Mouse (Mus musculus): ENCODE results near the gene Rgs12. TPM values are rescaled to one million over a fixed set of nuclear protein-coding genes. Genes with fewer than 3 reads are reported as not detected.

The Rgs12 gene
- polyA plus RNA-seq, 1 experiment from 2014 or later, result 52.7 TPM

DNA sequence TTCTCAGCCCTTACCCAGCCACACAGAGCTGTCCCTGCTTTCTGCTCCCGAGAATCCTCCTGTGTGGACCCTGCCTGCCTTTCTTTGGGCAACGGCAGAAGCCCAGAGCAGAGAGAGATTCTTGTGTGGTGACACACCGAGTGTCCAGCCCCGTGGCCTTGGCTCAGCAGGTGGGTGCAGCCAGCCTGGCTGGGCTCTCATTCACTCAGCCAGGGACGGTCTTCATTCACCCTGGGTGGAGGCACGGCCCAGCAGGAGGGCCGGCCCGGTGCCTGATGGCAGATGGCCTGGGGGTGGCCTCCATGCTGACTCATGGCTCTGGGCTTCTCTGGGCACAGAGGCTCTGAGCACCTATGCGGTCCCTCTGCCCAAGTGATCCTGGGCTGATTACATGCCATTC lies 124.7 kb downstream of the Rgs12 start:
- Histone ChIP-seq H3K36me3 (replicated peaks) (no peaks in the 10 kb centered on the region), H3K27ac (no peak overlapping the region), H3K9me3 (no peaks in the 10 kb centered on the region), H3K9ac (no peak overlapping the region), H3K4me3 (no peak overlapping the region), H3K4me2 (no peak overlapping the region), H3K27me3 (replicated peaks) (peaks cover 7% of the 10 kb centered on the region; the same call in 1 of the 2 replicates), H3K4me1 (no peaks in the 10 kb centered on the region)
- 74% methylated on average over 9 of the region's 9 CpGs for WGBS
- ATAC-seq (replicated peaks), result no peak

DNA sequence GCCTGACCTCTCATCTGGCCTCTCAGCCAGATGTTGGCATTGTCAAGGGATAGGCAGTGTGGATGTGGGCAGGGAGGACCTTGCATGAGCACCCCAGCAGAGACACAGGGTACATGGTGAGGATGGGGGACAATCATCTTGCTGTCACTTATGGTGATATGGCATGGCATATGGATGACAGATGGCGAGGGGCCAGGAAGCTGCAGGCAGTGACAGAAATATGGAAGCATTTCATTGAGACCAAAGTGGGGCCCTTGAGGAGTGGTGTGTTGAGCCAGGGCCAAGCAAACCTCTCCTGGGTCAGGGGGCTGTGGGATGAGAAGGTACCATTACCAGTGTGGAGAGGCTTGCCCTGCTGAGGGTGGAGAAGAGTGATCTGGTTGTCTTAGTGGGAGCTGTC lies 127.1 kb downstream of the Rgs12 start:
- H3K4me1 ChIP-seq, result no peaks in the 10 kb centered on the region
- no peak overlapping the region for H3K4me3 ChIP-seq
- H3K9me3 ChIP-seq, result no peaks in the 10 kb centered on the region
- no peaks in the 10 kb centered on the region for H3K36me3 ChIP-seq (replicated peaks)
- WGBS, result 100% methylated on average over 1 of the region's 1 CpGs
- no peak for ATAC-seq (replicated peaks)
- H3K4me2 ChIP-seq, result no peak overlapping the region
- peaks cover 8% of the 10 kb centered on the region; the same call in 1 of the 2 replicates for H3K27me3 ChIP-seq (replicated peaks)
- H3K27ac ChIP-seq, result no peak overlapping the region
- no peak overlapping the region for H3K9ac ChIP-seq

- no peak overlapping the region for H3K4me3 ChIP-seq
- H3K27me3 ChIP-seq (replicated peaks), result peaks cover 8% of the 10 kb centered on the region; the same call in 1 of the 2 replicates
- no peak for ATAC-seq (replicated peaks)
- H3K4me1 ChIP-seq, result no peaks in the 10 kb centered on the region
- 31% methylated on average over 18 of the region's 18 CpGs for WGBS
- no peak overlapping the region for H3K4me2 ChIP-seq
- H3K9me3 ChIP-seq, result no peaks in the 10 kb centered on the region
- H3K9ac ChIP-seq, result no peak overlapping the region
- H3K36me3 ChIP-seq (replicated peaks), result no peaks in the 10 kb centered on the region
- H3K27ac ChIP-seq, result no peak overlapping the region
Measured at GRCm38 (mm10) chr5:35079101-35079500, 129.9 kb downstream of the Rgs12 start.

GRCm38 (mm10) chr5:35084913-35085312 lies 135.7 kb downstream of the Rgs12 start:
- no peak overlapping the region for H3K9ac ChIP-seq
- H3K4me1 ChIP-seq, result no peaks in the 10 kb centered on the region
- no peaks in the 10 kb centered on the region for H3K36me3 ChIP-seq (replicated peaks)
- no peaks in the 10 kb centered on the region for H3K9me3 ChIP-seq
- H3K27ac ChIP-seq, result no peak overlapping the region
- no peak overlapping the region for H3K4me2 ChIP-seq
- 66% methylated on average over 3 of the region's 3 CpGs for WGBS
- H3K4me3 ChIP-seq, result no peak overlapping the region
- no peak for ATAC-seq (replicated peaks)
- H3K27me3 ChIP-seq (replicated peaks), result no peaks in the 10 kb centered on the region

DNA sequence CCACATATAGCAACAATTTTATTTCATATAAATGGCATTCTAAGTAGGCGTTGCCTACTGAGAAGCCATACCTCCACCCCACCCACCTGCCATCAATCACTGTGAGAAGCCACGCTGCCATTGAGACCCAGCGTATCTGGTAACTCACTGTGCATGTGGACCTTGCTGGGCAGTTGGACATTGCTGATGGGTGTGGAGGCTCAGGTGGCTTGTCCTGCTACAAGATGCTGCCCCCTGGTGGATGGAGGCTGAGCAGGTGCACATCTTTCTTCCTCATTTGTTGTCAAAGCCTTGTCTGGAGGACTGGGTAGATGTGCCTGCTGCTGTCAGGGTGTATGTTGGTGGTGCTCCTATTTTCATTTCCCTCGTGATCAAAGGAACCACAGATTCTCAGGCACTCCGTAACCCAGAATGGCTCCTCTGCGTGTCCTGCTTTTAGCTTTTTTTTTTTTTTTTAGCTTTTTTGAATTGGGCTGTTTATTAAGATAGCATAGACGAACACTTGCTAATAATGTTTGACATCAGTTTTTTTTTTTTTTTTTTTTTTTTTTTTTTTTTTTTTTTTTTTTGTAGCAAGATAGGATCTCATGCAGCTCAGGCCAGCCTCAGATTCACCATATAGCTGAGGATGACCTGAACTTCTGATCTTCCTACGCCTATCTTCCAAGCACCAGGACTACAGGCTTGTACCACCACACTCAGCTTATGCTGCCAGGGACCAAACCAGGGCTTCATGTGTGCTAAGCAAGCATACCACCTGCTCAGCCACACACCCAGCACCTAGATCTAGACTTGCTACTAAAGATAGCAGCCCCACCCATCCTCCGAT lies 139.8 kb downstream of the Rgs12 start:
- H3K4me2 ChIP-seq, result no peak overlapping the region
- ATAC-seq (replicated peaks), result no peak
- peaks cover 22% of the 10 kb centered on the region for H3K36me3 ChIP-seq (replicated peaks)
- H3K9ac ChIP-seq, result no peak overlapping the region
- no peaks in the 10 kb centered on the region for H3K27me3 ChIP-seq (replicated peaks)
- no peaks in the 10 kb centered on the region for H3K9me3 ChIP-seq
- no peak overlapping the region for H3K27ac ChIP-seq
- H3K4me3 ChIP-seq, result no peak overlapping the region
- WGBS, result 69% methylated on average over 9 of the region's 9 CpGs
- no peaks in the 10 kb centered on the region for H3K4me1 ChIP-seq

Small RNAs within 50 kb of the gene (microRNA-seq; reads per million reads assigned to microRNA genes)
- 12.0 reads per million, percentile 31 among the genes with 10 or more reads in this experiment for gene Mir3097

Other genes with a start within 250 kb of the Rgs12 start
- gene Htt, start 187.7 kb upstream of the Rgs12 start, polyA plus RNA-seq (2015; fragmentation: Nextera tagmentation; extraction: Ambion mirVana), result 15.8 and 17.1 TPM in 2 replicates
- 6.5 and 6.8 TPM in 2 replicates for gene Msantd1, start 41.4 kb upstream of the Rgs12 start, polyA plus RNA-seq (2015; fragmentation: Nextera tagmentation; extraction: Ambion mirVana)
- gene Hgfac, start 92.1 kb downstream of the Rgs12 start, polyA plus RNA-seq (2015; fragmentation: Nextera tagmentation; extraction: Ambion mirVana), result 0.49 and 0.67 TPM in 2 replicates
- 7.9 and 9.3 TPM in 2 replicates for gene Dok7, start 107.3 kb downstream of the Rgs12 start, polyA plus RNA-seq (2015; fragmentation: Nextera tagmentation; extraction: Ambion mirVana)
- gene Lrpap1, start 156.3 kb downstream of the Rgs12 start, polyA plus RNA-seq (2015; fragmentation: Nextera tagmentation; extraction: Ambion mirVana), result 125 and 135 TPM in 2 replicates

Measured in midbrain, embryonic 15.5 days (tissue).